Mouse (Mus musculus): Measurements from ENCODE around the gene Sh3kbp1.

DNA sequence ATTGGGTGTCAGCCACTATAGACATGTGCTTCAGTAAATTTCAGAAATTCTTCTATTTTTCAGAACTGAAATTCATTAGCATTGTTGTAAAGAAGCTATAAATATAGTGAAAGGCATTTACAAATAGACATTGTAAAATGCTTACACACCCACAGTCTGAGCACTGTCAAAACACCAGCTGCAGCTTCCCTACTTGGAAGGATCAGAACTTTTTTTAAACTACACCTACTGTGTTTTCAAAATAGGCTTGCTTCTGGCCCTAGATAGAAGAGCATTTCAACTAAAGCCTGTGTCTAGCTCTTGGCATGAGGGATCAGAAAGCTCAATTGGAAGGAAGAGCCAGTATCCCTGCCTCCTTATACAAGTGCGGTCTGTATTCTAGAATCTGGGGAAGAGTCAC is 305.0 kb downstream of the Sh3kbp1 start:
- no peak for TF ChIP-seq CTCF (IDR thresholded peaks at IDR 0.05; ENCODE audit: low read depth)
- TF ChIP-seq EP300 (IDR thresholded peaks at IDR 0.05; ENCODE audit: low read depth) = no peak

All from heart, postnatal 0 days (tissue).